In the genomic region with DNA sequence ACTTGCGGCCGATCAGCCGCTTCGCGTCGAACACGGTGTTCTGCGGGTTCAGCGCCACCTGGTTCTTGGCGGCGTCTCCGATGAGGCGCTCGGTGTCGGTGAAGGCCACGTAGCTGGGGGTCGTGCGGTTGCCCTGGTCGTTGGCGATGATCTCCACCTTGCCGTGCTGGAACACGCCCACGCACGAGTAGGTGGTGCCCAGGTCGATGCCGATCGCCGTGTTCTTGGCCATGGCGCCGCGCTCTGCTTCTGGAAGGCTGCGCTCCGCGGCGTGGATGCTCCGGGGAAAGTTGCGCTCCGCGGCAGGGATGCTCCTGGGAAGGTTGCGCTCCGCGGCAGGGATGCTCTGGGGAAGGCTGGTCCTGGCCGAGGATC, we compare ENCODE assay signal across 11 mouse cellular contexts. TPM values are rescaled to one million over a fixed set of nuclear protein-coding genes. Genes with fewer than 3 reads are reported as not detected.
DNase-seq lines count a peak whose midpoint lies in the region; ATAC-seq and TF ChIP-seq lines count a peak whose summit lies in the region.
"Not testable (repeated sequence)": the region's sequence is repeated elsewhere in the genome, so short reads cannot be mapped to it uniquely, and the experiment has no call there.
"Had no signal": no experiment of that assay in that cellular context is flagged by ENCODE, and none has a peak within 500 bp of the region (broad histone marks: within the 10 kb centered on the region; RNA-seq: fewer than 3 reads in every experiment).

No protein-coding gene starts in this region.

- intact Hi-C loops in gastrocnemius, adult 2 months (cut with DNase I): not testable (repeated sequence)

- DNase-seq in embryonic facial prominence, embryonic 14.5 days (ENCODE audit: low spot score); gastrocnemius, adult 2 months; liver, embryonic 11.5 days (ENCODE audit: low spot score): not testable (repeated sequence)

- no CpG with 5 or more reads among the region's 43 CpGs for WGBS in embryonic facial prominence, embryonic 14.5 days
- 1% methylated on average over 25 of the region's 43 CpGs for WGBS in hindbrain, embryonic 12.5 days
- WGBS in kidney, embryonic 14.5 days: 3% methylated on average over 24 of the region's 43 CpGs
- WGBS in liver, embryonic 11.5 days: 4% methylated on average over 21 of the region's 43 CpGs
- WGBS in neural tube, embryonic 13.5 days: under 1% methylated on average over 22 of the region's 43 CpGs

- H3K9ac ChIP-seq in embryonic facial prominence, embryonic 14.5 days (ENCODE audit: low read depth, low read length); hindbrain, embryonic 12.5 days; kidney, embryonic 14.5 days (ENCODE audit: low read depth, low read length); liver, embryonic 11.5 days (ENCODE audit: low read depth, low read length); neural tube, embryonic 13.5 days: not testable (repeated sequence)

- H3K9me3 ChIP-seq in E14TG2a.4 (ENCODE audit: low read length); embryonic facial prominence, embryonic 14.5 days (ENCODE audit: control insufficient read depth, low read length); hindbrain, embryonic 12.5 days (replicated peaks); kidney, embryonic 14.5 days (ENCODE audit: control insufficient read depth, low read length); liver, embryonic 11.5 days (ENCODE audit: control insufficient read depth, low read length); neural tube, embryonic 13.5 days: not testable (repeated sequence)

- H3K27me3 ChIP-seq in E14TG2a.4 (ENCODE audit: insufficient read depth, low read length): peaks cover 60% of the 10 kb centered on the region
- peaks cover 21% of the 10 kb centered on the region for H3K27me3 ChIP-seq in embryonic facial prominence, embryonic 14.5 days (replicated peaks; ENCODE audit: control insufficient read depth, insufficient read depth, low read length)
- peaks cover 46% of the 10 kb centered on the region for H3K27me3 ChIP-seq in hindbrain, embryonic 12.5 days
- peaks cover 20% of the 10 kb centered on the region for H3K27me3 ChIP-seq in kidney, embryonic 14.5 days (ENCODE audit: control insufficient read depth, insufficient read depth, low read length)
- peaks cover 40% of the 10 kb centered on the region for H3K27me3 ChIP-seq in liver, embryonic 11.5 days (replicated peaks; ENCODE audit: control insufficient read depth, insufficient read depth, low read length)
- H3K27me3 ChIP-seq in neural tube, embryonic 13.5 days: peaks cover 46% of the 10 kb centered on the region

- not testable (repeated sequence) for H3K27ac ChIP-seq in embryonic facial prominence, embryonic 14.5 days (replicated peaks; ENCODE audit: low read depth, low read length); hindbrain, embryonic 12.5 days; kidney, embryonic 14.5 days (ENCODE audit: low read depth, low read length); liver, embryonic 11.5 days (ENCODE audit: low read depth, low read length); neural tube, embryonic 13.5 days (replicated peaks)
- peak overlapping the region; percentile 94 for H3K27ac ChIP-seq in gastrocnemius, adult 2 months

- not testable (repeated sequence) for TF ChIP-seq CTCF in E14TG2a.4 (conservative IDR thresholded peaks at IDR 0.05; ENCODE audit: low read length); gastrocnemius, adult 2 months (IDR thresholded peaks at IDR 0.05)

- H3K4me2 ChIP-seq in embryonic facial prominence, embryonic 14.5 days (ENCODE audit: low read depth, low read length): peak overlapping the region; percentile 64
- peak overlapping the region; percentile 74 for H3K4me2 ChIP-seq in hindbrain, embryonic 12.5 days (replicated peaks)
- peak overlapping the region; percentile 72 for H3K4me2 ChIP-seq in kidney, embryonic 14.5 days (replicated peaks; ENCODE audit: low read depth, low read length)
- H3K4me2 ChIP-seq in liver, embryonic 11.5 days: peak overlapping the region; percentile 87
- H3K4me2 ChIP-seq in neural tube, embryonic 13.5 days: peak overlapping the region; percentile 78

- peak; percentile 53 for ATAC-seq in embryonic facial prominence, embryonic 14.5 days (ENCODE audit: low read depth)
- ATAC-seq in hindbrain, embryonic 12.5 days (ENCODE audit: low FRiP score): peak; percentile 53
- ATAC-seq in kidney, embryonic 14.5 days (ENCODE audit: low FRiP score, low TSS enrichment): peak; percentile 38
- not testable (repeated sequence) for ATAC-seq in liver, embryonic 11.5 days (replicated peaks; ENCODE audit: low FRiP score)
- peak; percentile 42 for ATAC-seq in megakaryocyte progenitor cell, adult 5-6 weeks (replicated peaks; ENCODE audit: poor library complexity)
- peak; percentile 45; the same call in 1 of the 2 replicates for ATAC-seq in neural tube, embryonic 13.5 days (ENCODE audit: low read depth)

- not testable (repeated sequence) for H3K36me3 ChIP-seq in E14TG2a.4 (ENCODE audit: insufficient read depth, low read length); embryonic facial prominence, embryonic 14.5 days (ENCODE audit: control insufficient read depth, insufficient read depth, low read length); hindbrain, embryonic 12.5 days; kidney, embryonic 14.5 days (ENCODE audit: control insufficient read depth, insufficient read depth, low read length); liver, embryonic 11.5 days (ENCODE audit: control insufficient read depth, insufficient read depth, low read length); neural tube, embryonic 13.5 days

- peak overlapping the region; percentile 64 for H3K4me3 ChIP-seq in E14TG2a.4 (replicated peaks; ENCODE audit: low read length)
- peak overlapping the region; percentile 36 for H3K4me3 ChIP-seq in embryonic facial prominence, embryonic 14.5 days (ENCODE audit: low read depth, low read length)
- peak overlapping the region; percentile 74 for H3K4me3 ChIP-seq in gastrocnemius, adult 2 months
- H3K4me3 ChIP-seq in hindbrain, embryonic 12.5 days: peak overlapping the region; percentile 37
- H3K4me3 ChIP-seq in kidney, embryonic 14.5 days (ENCODE audit: low read length): peak overlapping the region; percentile 38
- H3K4me3 ChIP-seq in liver, embryonic 11.5 days (ENCODE audit: low read depth, low read length): peak overlapping the region; percentile 44
- peak overlapping the region; percentile 40 for H3K4me3 ChIP-seq in neural tube, embryonic 13.5 days

- H3K4me1 ChIP-seq in E14TG2a.4 (replicated peaks; ENCODE audit: low read depth, low read length): peaks cover 18% of the 10 kb centered on the region
- H3K4me1 ChIP-seq in embryonic facial prominence, embryonic 14.5 days (ENCODE audit: control insufficient read depth, insufficient read depth, low read length); hindbrain, embryonic 12.5 days; kidney, embryonic 14.5 days (ENCODE audit: control insufficient read depth, insufficient read depth, low read length); liver, embryonic 11.5 days (replicated peaks; ENCODE audit: control insufficient read depth, insufficient read depth, low read length); neural tube, embryonic 13.5 days (replicated peaks): not testable (repeated sequence)

RNA-seq across cellular contexts. Expression of gene Hspa1a, which starts 0.3 kb away (rescaled TPM):
- 7.3 TPM in 2 replicates for polyA plus RNA-seq in embryonic facial prominence, embryonic 14.5 days (2014; fragmentation: Nextera tagmentation; extraction: Ambion mirVana)
- 10 to 100 TPM in 1 of 2 experiments, 1 to 10 TPM in 1; 6.8 to 14.1 TPM for total RNA-seq in gastrocnemius, adult 2 months (2021)
- 2.2 and 3.1 TPM in 2 replicates for polyA plus RNA-seq in hindbrain, embryonic 12.5 days (2016; fragmentation: Nextera tagmentation; extraction: Ambion mirVana)
- polyA plus RNA-seq in kidney, embryonic 14.5 days (2014; fragmentation: Nextera tagmentation; extraction: Ambion mirVana): 4.3 and 4.8 TPM in 2 replicates
- 4.7 and 5.7 TPM in 2 replicates for polyA plus RNA-seq in liver, embryonic 11.5 days (2014; fragmentation: Nextera tagmentation; extraction: Ambion mirVana)
- total RNA-seq in megakaryocyte progenitor cell, adult 5-6 weeks (2015): 8.4 and 14.5 TPM in 2 replicates
- total RNA-seq in megakaryocyte progenitor cell, adult 5-6 weeks (2017): 20.8 and 29.4 TPM in 2 replicates
- polyA plus RNA-seq in neural tube, embryonic 13.5 days (2015; fragmentation: Nextera tagmentation; extraction: Ambion mirVana): 6.0 and 6.3 TPM in 2 replicates
- total RNA-seq: MEL had no signal

RNA-seq across cellular contexts. Expression of gene Hspa1l, which starts 0.8 kb away (rescaled TPM):
- polyA plus RNA-seq in embryonic facial prominence, embryonic 14.5 days (2014; fragmentation: Nextera tagmentation; extraction: Ambion mirVana): 0.99 and 1.0 TPM in 2 replicates
- total RNA-seq in gastrocnemius, adult 2 months (2021): 10 to 100 TPM; 14.9 to 31.2 TPM
- 1.3 TPM in 2 replicates for polyA plus RNA-seq in hindbrain, embryonic 12.5 days (2016; fragmentation: Nextera tagmentation; extraction: Ambion mirVana)
- polyA plus RNA-seq in kidney, embryonic 14.5 days (2014; fragmentation: Nextera tagmentation; extraction: Ambion mirVana): 0.79 and 1.3 TPM in 2 replicates
- polyA plus RNA-seq in liver, embryonic 11.5 days (2014; fragmentation: Nextera tagmentation; extraction: Ambion mirVana): 0.66 and 1.5 TPM in 2 replicates
- total RNA-seq in megakaryocyte progenitor cell, adult 5-6 weeks (2015): not detected in 2 replicates
- not detected in 2 replicates for total RNA-seq in megakaryocyte progenitor cell, adult 5-6 weeks (2017)
- polyA plus RNA-seq in neural tube, embryonic 13.5 days (2015; fragmentation: Nextera tagmentation; extraction: Ambion mirVana): 1.5 and 2.2 TPM in 2 replicates

RNA-seq across cellular contexts. Expression of gene Gm20481, which starts 2.0 kb away (rescaled TPM):
- not detected in 2 replicates for polyA plus RNA-seq in embryonic facial prominence, embryonic 14.5 days (2014; fragmentation: Nextera tagmentation; extraction: Ambion mirVana)
- not detected for total RNA-seq in gastrocnemius, adult 2 months (2021)
- 0.99 TPM in 1 of 2 replicates, not detected in the other for polyA plus RNA-seq in hindbrain, embryonic 12.5 days (2016; fragmentation: Nextera tagmentation; extraction: Ambion mirVana)
- not detected in 2 replicates for polyA plus RNA-seq in kidney, embryonic 14.5 days (2014; fragmentation: Nextera tagmentation; extraction: Ambion mirVana)
- not detected in 2 replicates for polyA plus RNA-seq in liver, embryonic 11.5 days (2014; fragmentation: Nextera tagmentation; extraction: Ambion mirVana)
- total RNA-seq in megakaryocyte progenitor cell, adult 5-6 weeks (2015): not detected in 2 replicates
- total RNA-seq in megakaryocyte progenitor cell, adult 5-6 weeks (2017): not detected in 2 replicates
- polyA plus RNA-seq in neural tube, embryonic 13.5 days (2015; fragmentation: Nextera tagmentation; extraction: Ambion mirVana): not detected in 2 replicates
- total RNA-seq: gastrocnemius, postnatal 4 days; left cerebral cortex, postnatal 36 days; MEL had no signal

RNA-seq across cellular contexts. Expression of gene Lsm2, which starts 10.0 kb away (rescaled TPM):
- polyA plus RNA-seq in embryonic facial prominence, embryonic 14.5 days (2014; fragmentation: Nextera tagmentation; extraction: Ambion mirVana): 151 and 159 TPM in 2 replicates
- total RNA-seq in gastrocnemius, adult 2 months (2021): 10 to 100 TPM; 15.2 to 17.0 TPM
- 128 and 158 TPM in 2 replicates for polyA plus RNA-seq in hindbrain, embryonic 12.5 days (2016; fragmentation: Nextera tagmentation; extraction: Ambion mirVana)
- 240 and 246 TPM in 2 replicates for polyA plus RNA-seq in kidney, embryonic 14.5 days (2014; fragmentation: Nextera tagmentation; extraction: Ambion mirVana)
- polyA plus RNA-seq in liver, embryonic 11.5 days (2014; fragmentation: Nextera tagmentation; extraction: Ambion mirVana): 304 and 315 TPM in 2 replicates
- total RNA-seq in megakaryocyte progenitor cell, adult 5-6 weeks (2015): 187 and 253 TPM in 2 replicates
- 71.7 and 78.0 TPM in 2 replicates for total RNA-seq in megakaryocyte progenitor cell, adult 5-6 weeks (2017)
- polyA plus RNA-seq in neural tube, embryonic 13.5 days (2015; fragmentation: Nextera tagmentation; extraction: Ambion mirVana): 99.4 and 99.8 TPM in 2 replicates

RNA-seq across cellular contexts. Expression of gene Hspa1b, which starts 12.6 kb away (rescaled TPM):
- 0.69 and 2.3 TPM in 2 replicates for polyA plus RNA-seq in embryonic facial prominence, embryonic 14.5 days (2014; fragmentation: Nextera tagmentation; extraction: Ambion mirVana)
- 10 to 100 TPM in 1 of 2 experiments, 1 to 10 TPM in 1; 3.9 to 13.0 TPM for total RNA-seq in gastrocnemius, adult 2 months (2021)
- polyA plus RNA-seq in hindbrain, embryonic 12.5 days (2016; fragmentation: Nextera tagmentation; extraction: Ambion mirVana): 0.08 and 0.25 TPM in 2 replicates
- 0.54 and 0.80 TPM in 2 replicates for polyA plus RNA-seq in kidney, embryonic 14.5 days (2014; fragmentation: Nextera tagmentation; extraction: Ambion mirVana)
- polyA plus RNA-seq in liver, embryonic 11.5 days (2014; fragmentation: Nextera tagmentation; extraction: Ambion mirVana): 0.14 and 0.41 TPM in 2 replicates
- 19.3 and 27.4 TPM in 2 replicates for total RNA-seq in megakaryocyte progenitor cell, adult 5-6 weeks (2015)
- total RNA-seq in megakaryocyte progenitor cell, adult 5-6 weeks (2017): 22.7 and 24.4 TPM in 2 replicates
- 0.38 and 0.47 TPM in 2 replicates for polyA plus RNA-seq in neural tube, embryonic 13.5 days (2015; fragmentation: Nextera tagmentation; extraction: Ambion mirVana)
